In the genomic region with DNA sequence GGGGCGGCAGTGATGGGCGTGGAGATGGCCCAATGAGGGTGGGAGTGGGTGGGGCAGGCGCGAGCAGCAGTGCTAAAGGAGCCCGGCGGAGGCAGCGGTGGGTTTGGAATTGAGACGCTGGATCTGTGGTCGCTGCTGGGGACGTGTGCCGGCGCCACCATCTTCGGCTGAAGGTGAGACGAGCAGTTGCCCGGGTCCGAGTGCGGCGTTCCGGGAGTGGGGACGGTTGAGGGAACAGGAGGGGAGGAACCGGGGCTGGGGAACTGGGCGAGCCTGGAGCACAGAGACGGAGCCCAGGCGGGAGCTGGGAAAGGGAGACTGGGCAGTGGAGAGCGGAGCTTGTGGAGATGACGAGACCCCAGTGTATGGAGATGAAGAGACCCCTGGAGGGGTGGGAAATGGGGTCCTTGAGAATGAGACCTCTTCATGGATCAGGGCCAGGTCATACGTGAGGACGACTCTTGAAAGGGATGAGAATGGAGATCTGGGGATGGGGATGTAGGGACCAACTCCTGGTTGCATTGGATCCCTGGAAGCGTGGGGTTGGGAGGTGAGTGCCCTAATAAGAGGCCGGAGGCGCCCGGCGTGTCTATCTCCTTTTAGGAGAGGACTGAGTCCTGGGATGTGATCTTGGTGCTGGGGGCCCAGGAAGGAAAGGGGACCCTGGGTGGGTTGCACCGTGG, we compare ENCODE assay signal across 8 mouse cellular contexts. TPM values are rescaled to one million over a fixed set of nuclear protein-coding genes. Genes with fewer than 3 reads are reported as not detected.
A peak's percentile ranks its signal among the peaks of the same experiment; 100 is the strongest.
DNase-seq lines count a peak whose midpoint lies in the region; ATAC-seq and TF ChIP-seq lines count a peak whose summit lies in the region.

No protein-coding gene starts in this region.

- no peak for TF ChIP-seq EP300 in ES-Bruce4 (IDR thresholded peaks at IDR 0.05; ENCODE audit: insufficient read depth, low read depth, low read length)

- H3K4me2 ChIP-seq in heart, embryonic 14.5 days (ENCODE audit: low read length), result peak overlapping the region; percentile 88
- H3K4me2 ChIP-seq in hindbrain, embryonic 13.5 days, result peak overlapping the region; percentile 69

- no peaks in the 10 kb centered on the region for H3K9me3 ChIP-seq in heart, embryonic 14.5 days (ENCODE audit: control insufficient read depth, low read length)
- H3K9me3 ChIP-seq in ES-Bruce4 (replicated peaks; ENCODE audit: control insufficient read depth, insufficient read depth, low read length, poor library complexity, severe bottlenecking), result no peaks in the 10 kb centered on the region
- no peaks in the 10 kb centered on the region for H3K9me3 ChIP-seq in hindbrain, embryonic 13.5 days

- no peak for DNase-seq in heart, postnatal 10 days
- peak; percentile 41 for DNase-seq in c-Kit-positive CD71-positive TER-119-positive erythroid progenitor cells, embryonic 14.5 days (ENCODE audit: low spot score)
- DNase-seq in lung, postnatal 14 days, result peak; percentile 29
- DNase-seq in yolk sac, embryonic 10.5 days (ENCODE audit: low spot score), result no peak
- no peak for DNase-seq in gastrocnemius, postnatal 25 days

- H3K9ac ChIP-seq in heart, embryonic 14.5 days (ENCODE audit: low read length), result peak overlapping the region; percentile 99
- H3K9ac ChIP-seq in ES-Bruce4 (ENCODE audit: low read depth, poor library complexity, severe bottlenecking), result peak overlapping the region; percentile 81
- peak overlapping the region; percentile 98 for H3K9ac ChIP-seq in hindbrain, embryonic 13.5 days

- peak overlapping the region; percentile 94 to 99 for H3K27ac ChIP-seq in heart, embryonic 14.5 days (replicated peaks in 1 of 2; ENCODE audit: control insufficient read depth in 1 of 2, insufficient read depth in 1 of 2, low read depth in 2 of 2, low read length in 2 of 2)
- no peak overlapping the region for H3K27ac ChIP-seq in ES-Bruce4 (ENCODE audit: insufficient read depth, low read length)
- peak overlapping the region; percentile 96 for H3K27ac ChIP-seq in hindbrain, embryonic 13.5 days

- no peaks in the 10 kb centered on the region for H3K36me3 ChIP-seq in heart, embryonic 14.5 days (ENCODE audit: control insufficient read depth, insufficient read depth, low read length)
- no peaks in the 10 kb centered on the region for H3K36me3 ChIP-seq in ES-Bruce4 (ENCODE audit: control insufficient read depth, insufficient read depth, low read length, poor library complexity, severe bottlenecking)
- no peaks in the 10 kb centered on the region for H3K36me3 ChIP-seq in hindbrain, embryonic 13.5 days

- peak overlapping the region; percentile 89 to 97 for H3K4me3 ChIP-seq in heart, embryonic 14.5 days (ENCODE audit: control insufficient read depth in 1 of 2, insufficient read depth in 1 of 2, low read depth in 1 of 2, low read length in 2 of 2)
- H3K4me3 ChIP-seq in ES-Bruce4 (ENCODE audit: low read depth, low read length), result peak overlapping the region; percentile 88
- peak overlapping the region; percentile 94 for H3K4me3 ChIP-seq in hindbrain, embryonic 13.5 days

- ATAC-seq in heart, embryonic 14.5 days (ENCODE audit: insufficient number of reproducible peaks, insufficient read depth, low FRiP score, low read depth), result peak; percentile 2; the same call in 1 of the 2 replicates
- peak; percentile 41 for ATAC-seq in hindbrain, embryonic 13.5 days (ENCODE audit: low FRiP score)

- peak; percentile 63 for TF ChIP-seq POLR2A in ES-Bruce4 (IDR thresholded peaks at IDR 0.05; ENCODE audit: insufficient read depth, low read length)

- intact Hi-C loops in heart, postnatal 10 days (cut with DNase I), result loop anchor here (10.0 kb wide), 1 partner anchor 107 kb away; the partner anchor contains the start of gene Ccdc42

- TF ChIP-seq CTCF in ES-Bruce4 (IDR thresholded peaks at IDR 0.05; ENCODE audit: low read depth, low read length), result no peak

- H3K27me3 ChIP-seq in heart, embryonic 14.5 days (ENCODE audit: control insufficient read depth, insufficient read depth, low read length), result no peaks in the 10 kb centered on the region
- H3K27me3 ChIP-seq in ES-Bruce4 (ENCODE audit: control insufficient read depth, insufficient read depth, low read length, poor library complexity, severe bottlenecking), result no peaks in the 10 kb centered on the region
- H3K27me3 ChIP-seq in hindbrain, embryonic 13.5 days, result no peaks in the 10 kb centered on the region

- peaks cover 8 to 24% of the 10 kb centered on the region in 2 experiments for H3K4me1 ChIP-seq in heart, embryonic 14.5 days (ENCODE audit: control insufficient read depth in 2 of 2, insufficient read depth in 2 of 2, low read length in 2 of 2)
- no peaks in the 10 kb centered on the region for H3K4me1 ChIP-seq in ES-Bruce4 (ENCODE audit: control insufficient read depth, insufficient read depth, low read length)
- peaks cover 14% of the 10 kb centered on the region for H3K4me1 ChIP-seq in hindbrain, embryonic 13.5 days (replicated peaks)

- WGBS in heart, embryonic 14.5 days, result under 1% methylated on average over 34 of the region's 34 CpGs
- under 1% methylated on average over 34 of the region's 34 CpGs for WGBS in hindbrain, embryonic 13.5 days

RNA-seq across cellular contexts. Expression of gene Myh10, which starts 0.8 kb away (rescaled TPM):
- 120 and 122 TPM in 2 replicates for polyA plus RNA-seq in heart, embryonic 14.5 days (2014; fragmentation: Nextera tagmentation; extraction: Ambion mirVana)
- total RNA-seq in heart, postnatal 10 days (2021), result 100 to 1,000 TPM in 1 of 2 experiments, 10 to 100 TPM in 1; 79.4 to 100 TPM
- 157 and 172 TPM in 2 replicates for polyA plus RNA-seq in ES-Bruce4 (2011; ENCODE audit: insufficient read depth, insufficient read length, low read depth, missing spikeins)
- 93.4 and 98.3 TPM in 2 replicates for polyA plus RNA-seq in hindbrain, embryonic 13.5 days (2015; fragmentation: Nextera tagmentation; extraction: Ambion mirVana)
- 10 to 100 TPM; 18.7 to 20.5 TPM for total RNA-seq in gastrocnemius, postnatal 25 days (2021)

Comparison
In these comparisons a context has a peak if more than half of its experiments do, and no peak if none do; other contexts are left out.
1. DNase-seq: peak in c-Kit-positive CD71-positive TER-119-positive erythroid progenitor cells, embryonic 14.5 days (single experiment) and lung, postnatal 14 days (single experiment); none in heart, postnatal 10 days (0 of 2), yolk sac, embryonic 10.5 days (single experiment) and gastrocnemius, postnatal 25 days (single experiment).
2. Peak in every context shown above with its lines, with median percentiles within 50 percentile points of each other: H3K4me3 ChIP-seq and H3K9ac ChIP-seq.